Mouse (Mus musculus) G1E (cell line): ENCODE measurements around the gene Nckap5l. TPM values are rescaled to one million over a fixed set of nuclear protein-coding genes. Genes with fewer than 3 reads are reported as not detected.

Source experiments
- ATAC-seq: 2 replicates; pipeline ENCODE4 v1.8.0; 2016; ENCODE audit warnings: mild to moderate bottlenecking; ENCODE audit not compliant: insufficient number of reproducible peaks, poor library complexity, low FRiP score, severe bottlenecking; ENCODE audit errors: extremely low read depth
- DNase-seq: peaks from one replicate; pipeline ENCODE4 v3.0.0; 2012; ENCODE audit warnings: low spot score
- H3K27me3 ChIP-seq: 2 replicates; pipeline ENCODE4 v1.6.1; 2012; ENCODE audit warnings: mild to moderate bottlenecking, low read length, inconsistent platforms; ENCODE audit not compliant: insufficient read depth
- H3K36me3 ChIP-seq: replicated peaks from 2 replicates; pipeline ENCODE3; 2012; ENCODE audit warnings: mild to moderate bottlenecking, inconsistent platforms
- H3K4me1 ChIP-seq: 2 replicates; pipeline ENCODE4 v1.6.1; 2012; ENCODE audit warnings: low read depth, low read length, inconsistent platforms, mixed read lengths; ENCODE audit not compliant: insufficient read depth
- H3K4me3 ChIP-seq: 2 replicates; pipeline ENCODE4 v1.5.1; 2012; ENCODE audit warnings: low read depth, mild to moderate bottlenecking, inconsistent platforms, low read length, moderate library complexity, mixed read lengths
- H3K9me3 ChIP-seq: replicated peaks from 2 replicates; pipeline ENCODE4 v1.6.1; 2012; ENCODE audit warnings: inconsistent platforms
- CTCF ChIP-seq: IDR thresholded peaks from 2 replicates; pipeline ENCODE4 v1.5.1; 2012; ENCODE audit warnings: low read depth, low read length, inconsistent platforms, mixed read lengths
- GATA1 ChIP-seq: IDR thresholded peaks from 2 replicates; pipeline ENCODE4 v1.6.1; 2012; ENCODE audit warnings: borderline replicate concordance, low read length, inconsistent platforms, mixed read lengths
- GATA2 ChIP-seq: IDR thresholded peaks from 2 replicates; pipeline ENCODE4 v1.6.1; 2012; ENCODE audit warnings: low read depth, low read length, inconsistent platforms, borderline replicate concordance
- POLR2AphosphoS5 ChIP-seq: IDR thresholded peaks from 2 replicates; pipeline ENCODE4 v1.6.1; 2012; ENCODE audit warnings: low read depth, low read length, inconsistent platforms; ENCODE audit not compliant: insufficient replicate concordance
- TAL1 ChIP-seq: conservative IDR thresholded peaks from 2 replicates; pipeline ENCODE4 v1.6.1; 2012; ENCODE audit warnings: low read depth, low read length, inconsistent platforms, mixed read lengths
- polyA plus RNA-seq: library from polyadenylated mRNA; stranded (reverse); fragments of >175 nt; gene quantifications from 2 replicates; pipeline ENCODE4 v1.2.3, GENCODE M21; 2012
- total RNA-seq, 2 experiments: library from RNA; stranded (forward) in 1 of 2; stranded (reverse) in 1 of 2; fragments of 200-1000 nt in 1 of 2; fragments of >200 nt in 1 of 2; fragmentation: Nextera tagmentation in 1 of 2; gene quantifications; 2 replicates each; pipeline ENCODE4 v1.2.3; 2014 to 2017

The Nckap5l gene
- total RNA-seq (2014; fragmentation: Nextera tagmentation) (16.1 and 18.7 TPM in 2 replicates), total RNA-seq (2017) (0.58 and 0.60 TPM in 2 replicates), polyA plus RNA-seq (15.2 and 17.2 TPM in 2 replicates)

DNA sequence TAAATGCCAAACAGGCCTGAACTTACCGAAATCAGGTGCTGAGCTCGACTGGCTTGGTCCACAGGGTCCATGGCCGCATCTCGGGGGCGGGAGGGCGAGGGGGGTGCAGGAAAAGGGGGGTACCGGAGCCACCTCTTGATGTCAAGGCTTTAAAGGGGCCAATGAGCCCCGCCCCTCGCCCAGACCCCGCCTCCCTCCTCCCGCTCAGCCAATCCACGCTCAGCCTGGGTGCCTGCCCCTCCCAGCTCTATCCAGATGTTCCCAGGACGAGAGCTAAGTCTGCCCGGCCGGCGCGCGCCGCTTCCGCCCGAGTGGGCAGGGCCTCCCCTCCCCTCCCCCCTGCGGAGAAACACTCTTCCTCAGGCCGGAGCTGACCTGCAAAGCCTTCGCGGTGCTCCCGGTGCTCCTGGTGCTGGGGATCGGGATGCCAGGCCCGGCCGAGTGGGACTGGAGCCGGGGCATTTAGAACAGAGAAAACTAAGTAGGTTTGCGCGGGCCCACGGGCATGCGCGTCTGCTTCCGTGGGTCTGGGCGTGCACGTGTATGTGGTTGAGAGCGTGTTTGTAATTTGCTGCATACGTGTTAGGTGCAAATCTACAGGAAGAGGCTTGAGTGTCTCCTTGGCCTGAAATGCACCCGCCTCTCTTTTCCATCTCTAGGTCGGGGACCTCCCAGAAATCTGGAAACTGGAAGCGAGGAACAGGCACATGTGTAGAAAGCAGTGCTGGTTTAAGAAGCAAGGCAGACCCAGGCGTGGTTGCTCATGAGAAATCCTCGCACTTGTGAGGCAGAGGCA is at the start of gene Nckap5l:
Gene Nckap5l, minus strand, starts transcription at position 143 of the 796 bp plus-strand sequence.
- DNase-seq (peak; percentile 97), ATAC-seq (peak; percentile 98)
- Histone ChIP-seq H3K36me3 (peaks cover 15% of the 10 kb centered on the region), H3K4me3 (peak within 1 kb of the TSS; percentile 77), H3K4me1 (peaks cover 31% of the 10 kb centered on the region), H3K27me3 (peaks cover 20% of the 10 kb centered on the region), H3K9me3 (no peaks in the 10 kb centered on the region)
- TF ChIP-seq CTCF, result no peak
- TF ChIP-seq TAL1, result no peak
- TF ChIP-seq GATA1, result no peak
- no peak for TF ChIP-seq POLR2AphosphoS5
- TF ChIP-seq GATA2, result no peak

DNA sequence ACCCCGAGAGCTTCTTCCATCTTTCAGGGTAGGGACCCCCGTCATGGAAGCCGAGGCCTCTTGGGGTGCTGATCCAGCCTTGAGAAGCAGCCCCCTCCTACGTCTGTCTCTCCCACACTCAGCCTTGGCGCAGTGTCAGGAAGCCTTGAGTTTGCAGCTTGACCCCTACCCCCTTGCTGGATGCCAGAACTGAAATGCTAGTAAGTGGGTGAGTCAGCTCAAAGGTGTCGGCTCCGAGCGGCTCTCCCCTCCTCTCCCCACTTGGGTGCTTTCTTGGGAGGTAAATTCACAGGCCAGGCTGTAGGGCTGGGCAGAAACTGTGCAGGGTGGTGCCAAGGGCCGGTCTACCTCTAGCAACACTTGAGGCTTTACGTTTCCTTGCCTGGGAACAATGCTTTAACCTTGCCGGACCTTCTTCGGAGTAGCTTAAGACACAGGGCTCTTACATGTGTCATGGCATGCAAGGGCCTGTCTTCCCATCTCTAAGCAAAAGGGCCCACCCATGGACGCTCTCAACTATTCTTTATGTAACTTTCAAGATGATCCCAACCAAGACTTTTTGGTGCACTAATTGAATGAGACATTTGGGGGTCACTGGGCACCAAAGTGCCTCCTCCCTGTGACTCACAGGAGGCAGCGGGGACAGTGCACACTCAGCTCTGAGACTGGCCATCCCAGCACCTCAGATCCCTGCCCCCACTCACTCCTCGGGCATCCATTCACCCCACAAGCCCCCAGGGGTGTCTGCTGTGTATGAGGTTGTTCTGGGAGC is 48.0 kb upstream of the Nckap5l start:
- Histone ChIP-seq H3K9me3 (no peaks in the 10 kb centered on the region), H3K4me3 (no peak overlapping the region), H3K27me3 (peaks cover 11% of the 10 kb centered on the region; the same call in 1 of the 2 replicates), H3K4me1 (no peaks in the 10 kb centered on the region), H3K36me3 (no peaks in the 10 kb centered on the region)
- TF ChIP-seq CTCF (no peak), POLR2AphosphoS5 (no peak), GATA1 (no peak), TAL1 (no peak), GATA2 (no peak)
- ATAC-seq, result no peak
- no peak for DNase-seq

DNA sequence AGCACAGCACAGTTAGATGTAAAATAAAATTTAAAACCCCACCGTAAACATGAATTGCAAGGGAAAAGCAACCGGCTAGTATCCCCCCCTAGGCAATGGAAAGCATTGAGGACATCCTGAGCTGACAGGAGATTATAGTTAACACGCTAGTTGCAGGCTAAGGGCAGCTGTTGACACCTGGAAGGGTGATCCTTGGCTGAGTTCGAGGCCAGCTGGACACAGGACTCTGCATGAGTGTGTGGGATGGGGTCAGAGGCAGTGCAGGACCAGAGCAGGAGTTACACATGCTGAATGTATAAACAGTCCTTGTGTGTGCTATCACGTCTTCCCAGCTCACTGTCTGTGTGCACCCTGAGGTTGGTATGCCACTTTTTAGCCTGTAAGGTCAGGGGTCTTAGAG is 45.7 kb upstream of the Nckap5l start:
- Histone ChIP-seq H3K9me3 (no peaks in the 10 kb centered on the region), H3K4me3 (no peak overlapping the region), H3K36me3 (no peaks in the 10 kb centered on the region), H3K27me3 (peaks cover 8% of the 10 kb centered on the region; the same call in 1 of the 2 replicates), H3K4me1 (no peaks in the 10 kb centered on the region)
- ATAC-seq, result no peak
- TF ChIP-seq GATA1, result no peak
- TF ChIP-seq TAL1, result no peak
- TF ChIP-seq POLR2AphosphoS5, result no peak
- TF ChIP-seq CTCF, result no peak
- TF ChIP-seq GATA2, result no peak
- DNase-seq, result no peak

DNA sequence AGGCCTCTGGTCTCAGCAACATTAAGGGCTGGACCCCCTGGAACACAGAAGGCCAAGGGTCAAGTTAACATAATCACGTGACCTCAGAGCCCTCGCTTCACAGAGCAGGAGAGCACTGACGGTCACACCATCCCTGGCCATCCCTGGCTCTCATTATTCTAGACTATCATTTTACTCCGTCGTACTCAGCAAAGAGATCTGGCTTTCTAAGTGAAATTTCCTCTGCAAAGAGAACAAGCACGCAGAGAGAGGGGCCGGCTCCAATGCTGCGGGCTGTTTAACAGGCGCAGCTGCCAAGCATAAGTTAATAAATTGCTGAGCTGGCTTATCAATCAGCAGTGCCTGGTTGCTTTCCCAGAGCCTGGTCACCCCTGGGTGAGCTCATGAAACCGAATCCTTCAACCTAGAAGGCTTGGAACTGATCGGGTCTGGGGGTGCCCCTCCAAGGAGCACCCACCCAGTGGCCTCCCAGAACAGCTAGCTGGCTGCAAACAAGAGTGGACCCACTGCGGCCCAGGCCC is 44.8 kb upstream of the Nckap5l start:
- ATAC-seq, result no peak
- Histone ChIP-seq H3K36me3 (no peaks in the 10 kb centered on the region), H3K4me1 (no peaks in the 10 kb centered on the region), H3K4me3 (no peak overlapping the region), H3K9me3 (no peaks in the 10 kb centered on the region), H3K27me3 (peaks cover 5% of the 10 kb centered on the region)
- no peak for DNase-seq
- no peak for TF ChIP-seq GATA1
- no peak for TF ChIP-seq GATA2
- no peak for TF ChIP-seq CTCF
- TF ChIP-seq POLR2AphosphoS5, result no peak
- TF ChIP-seq TAL1, result no peak

DNA sequence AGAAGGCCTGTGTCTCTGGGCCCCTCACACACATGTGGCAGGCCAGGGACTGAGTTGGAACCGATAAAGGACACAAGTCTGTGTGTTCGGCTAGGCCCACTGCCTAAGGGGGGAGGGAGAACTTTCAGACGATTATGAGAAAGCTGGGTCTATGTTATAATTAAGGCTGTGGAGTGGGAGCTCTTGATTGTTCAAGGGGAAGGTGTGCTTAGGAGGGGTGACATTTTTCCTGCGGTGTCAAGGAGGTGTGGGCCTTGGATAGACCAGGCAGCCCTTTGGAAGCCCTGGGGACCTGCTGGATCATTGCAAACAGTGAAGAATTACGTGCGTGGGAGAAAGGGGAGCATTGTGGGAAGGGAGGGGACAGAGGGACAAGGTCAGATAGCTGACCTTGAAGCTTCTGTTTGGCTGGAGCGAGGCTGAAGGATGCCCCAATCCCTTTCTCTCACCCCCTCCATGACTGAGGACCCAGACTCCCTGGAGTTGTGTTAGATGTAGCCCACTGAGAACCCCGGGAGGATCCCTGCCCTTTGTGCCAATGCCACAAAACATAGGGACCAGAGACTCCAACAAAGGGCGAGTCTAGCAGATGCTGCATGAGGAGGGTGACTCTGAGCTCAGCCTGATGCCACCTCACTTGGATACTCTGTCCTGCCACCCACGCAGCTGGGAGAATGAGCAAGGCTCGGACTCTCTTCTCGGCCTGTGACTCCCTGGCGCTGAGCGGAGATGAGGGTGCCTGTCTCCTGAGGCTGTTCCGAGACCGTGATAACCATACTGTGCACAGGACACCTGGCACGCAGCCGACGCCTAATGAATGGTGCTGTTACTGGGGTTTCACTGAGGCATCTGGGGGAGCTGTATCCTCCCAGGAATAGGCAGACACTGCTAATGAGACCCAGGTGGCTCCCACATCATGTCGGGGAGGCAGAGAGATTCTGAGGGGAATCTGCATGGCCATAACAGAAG is 44.0 kb upstream of the Nckap5l start:
- H3K27me3 ChIP-seq, result peaks cover 5% of the 10 kb centered on the region
- no peaks in the 10 kb centered on the region for H3K4me1 ChIP-seq
- DNase-seq (no peak), ATAC-seq (no peak)
- no peak overlapping the region for H3K4me3 ChIP-seq
- H3K9me3 ChIP-seq, result no peaks in the 10 kb centered on the region
- no peaks in the 10 kb centered on the region for H3K36me3 ChIP-seq
- TF ChIP-seq TAL1, result no peak
- TF ChIP-seq GATA2, result no peak
- no peak for TF ChIP-seq CTCF
- TF ChIP-seq POLR2AphosphoS5, result no peak
- no peak for TF ChIP-seq GATA1
